Mouse (Mus musculus) ES-E14 (cell line): Measurements from ENCODE around the gene Nup93.

Source experiments
- CHD2 ChIP-seq: IDR thresholded peaks from 2 replicates; pipeline ENCODE4 v1.6.1; 2014; ENCODE audit warnings: mild to moderate bottlenecking, low read depth, low read length, inconsistent platforms
- ZC3H11A ChIP-seq: IDR thresholded peaks from 2 replicates; pipeline ENCODE4 v1.6.1; 2012; ENCODE audit warnings: low read depth, mild to moderate bottlenecking, inconsistent platforms, low read length, borderline replicate concordance
- ZNF384 ChIP-seq: IDR thresholded peaks from 2 replicates; pipeline ENCODE4 v1.6.1; 2012; ENCODE audit warnings: low read depth, low read length, inconsistent platforms

DNA sequence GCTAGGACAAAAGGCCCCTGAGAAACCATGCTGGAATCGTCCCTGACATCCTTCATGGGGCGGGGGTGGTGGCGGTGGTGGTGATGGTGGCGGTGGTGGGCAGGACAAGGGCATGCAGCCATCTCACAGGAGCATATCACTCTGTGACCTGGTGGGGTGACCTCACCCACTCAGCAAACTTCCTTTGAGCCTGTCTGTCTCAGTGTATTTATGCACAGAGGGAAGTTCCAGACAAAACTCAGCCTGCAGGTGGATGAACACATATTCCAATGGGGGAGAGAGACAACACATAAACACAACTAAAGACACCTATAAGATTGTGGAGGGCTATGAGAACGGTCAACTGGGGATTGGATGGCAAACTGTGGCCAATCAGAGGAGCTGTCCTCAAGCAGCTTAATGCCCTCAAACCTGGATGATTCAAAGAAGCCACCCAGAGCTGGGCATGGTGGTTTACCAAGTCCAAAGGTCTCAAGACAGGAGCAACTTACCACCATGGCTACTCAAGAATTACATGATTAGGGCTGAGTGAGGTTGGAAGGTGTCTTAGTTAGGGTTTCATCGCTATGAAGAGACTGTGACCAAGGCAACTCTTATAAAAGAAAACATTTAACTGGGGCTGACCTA lies 150.4 kb downstream of the Nup93 start:
- TF ChIP-seq CHD2 (no peak), ZC3H11A (no peak), ZNF384 (no peak)
